Mouse (Mus musculus) lung, postnatal 0 days (tissue): Measurements from ENCODE around the gene 5730522E02Rik. TPM values are rescaled to one million over a fixed set of nuclear protein-coding genes. Genes with fewer than 3 reads are reported as not detected.

Experiments used
- ATAC-seq: fragments of 200-750 bp; cut with Nextera tagmentation; 2 replicates; pipeline ENCODE4 v1.8.0; 2017; ENCODE audit warnings: moderate library complexity
- DNase-seq: peaks from one replicate; pipeline ENCODE4 v3.0.0-alpha.2; 2016; ENCODE audit warnings: low spot score
- H3K27ac ChIP-seq: fragments of 300-500 bp; sonication (generic); 2 replicates; pipeline ENCODE4 v1.5.1; 2014; ENCODE audit warnings: antibody characterized with exemption, mild to moderate bottlenecking, low read length, mixed read lengths
- H3K27me3 ChIP-seq: fragments of 300-500 bp; sonication (generic); replicated peaks from 2 replicates; pipeline ENCODE4 v1.6.1; 2014; ENCODE audit warnings: low read length, mixed read lengths; ENCODE audit not compliant: insufficient read depth
- H3K36me3 ChIP-seq: fragments of 300-500 bp; sonication (generic); 2 replicates; pipeline ENCODE4 v1.6.1; 2014; ENCODE audit warnings: low read length, mixed read lengths; ENCODE audit not compliant: insufficient read depth
- H3K4me1 ChIP-seq: fragments of 300-500 bp; sonication (generic); 2 replicates; pipeline ENCODE4 v1.6.1; 2014; ENCODE audit warnings: antibody characterized with exemption, low read depth, low read length, mixed read lengths; ENCODE audit not compliant: insufficient read depth
- H3K4me2 ChIP-seq: fragments of 300-500 bp; sonication (generic); replicated peaks from 2 replicates; pipeline ENCODE4 v1.6.1; 2014; ENCODE audit warnings: low read depth, mild to moderate bottlenecking, low read length, moderate library complexity, mixed read lengths
- H3K4me3 ChIP-seq: fragments of 300-500 bp; sonication (generic); 2 replicates; pipeline ENCODE4 v1.5.1; 2014; ENCODE audit warnings: low read depth, low read length
- H3K9ac ChIP-seq: fragments of 300-500 bp; sonication (generic); replicated peaks from 2 replicates; pipeline ENCODE4 v1.6.1; 2014; ENCODE audit warnings: low read depth, mild to moderate bottlenecking
- H3K9me3 ChIP-seq: fragments of 300-500 bp; sonication (generic); 2 replicates; pipeline ENCODE4 v1.6.1; 2016; ENCODE audit warnings: low read length, mixed read lengths
- CTCF ChIP-seq: IDR thresholded peaks from 2 replicates; pipeline ENCODE4 v1.5.1; 2016; ENCODE audit warnings: antibody characterized with exemption, mild to moderate bottlenecking
- EP300 ChIP-seq: IDR thresholded peaks from 2 replicates; pipeline ENCODE4 v1.6.1; 2016; ENCODE audit warnings: antibody characterized with exemption, mild to moderate bottlenecking, control low read depth
- WGBS: fragments of 180-500 bp; shearing (Covaris S2); extraction: QIAGEN DNeasy Blood & Tissue Kit; methylation state at CpG from one replicate; pipeline ENCODE4 v1.1.7; 2014; 5-methylcytosine and 5-hydroxymethylcytosine counted together
- polyA plus RNA-seq: library from polyadenylated mRNA; unstranded; fragments of >200 nt; fragmentation: Nextera tagmentation; extraction: Ambion mirVana; gene quantifications from 2 replicates; pipeline ENCODE4 v1.2.1, GENCODE M21; 2015

Gene 5730522E02Rik
- polyA plus RNA-seq, 1 experiment from 2014 or later, result 0.42 TPM

GRCm38 (mm10) chr11:26138013-26138412 is 72.5 kb downstream of the 5730522E02Rik start:
- Histone ChIP-seq H3K4me3 (no peak overlapping the region), H3K27ac (no peak overlapping the region), H3K4me2 (no peak overlapping the region), H3K27me3 (no peaks in the 10 kb centered on the region), H3K9ac (no peak overlapping the region), H3K9me3 (no peaks in the 10 kb centered on the region), H3K36me3 (no peaks in the 10 kb centered on the region), H3K4me1 (no peaks in the 10 kb centered on the region)
- DNase-seq (no peak), ATAC-seq (no peak)
- no peak for TF ChIP-seq CTCF
- TF ChIP-seq EP300, result no peak
- WGBS, result 70% methylated on average over 1 of the region's 1 CpGs

- Histone ChIP-seq H3K4me3 (no peak overlapping the region), H3K9ac (no peak overlapping the region), H3K27ac (no peak overlapping the region), H3K4me2 (no peak overlapping the region), H3K36me3 (no peaks in the 10 kb centered on the region), H3K27me3 (no peaks in the 10 kb centered on the region), H3K4me1 (no peaks in the 10 kb centered on the region), H3K9me3 (no peaks in the 10 kb centered on the region)
- 33% methylated on average over 11 of the region's 11 CpGs for WGBS
- ATAC-seq (no peak), DNase-seq (no peak)
- no peak for TF ChIP-seq EP300
- TF ChIP-seq CTCF, result no peak
Observed at GRCm38 (mm10) chr11:26130911-26131310, 79.7 kb downstream of the 5730522E02Rik start.

- no peak overlapping the region for H3K9ac ChIP-seq
- H3K36me3 ChIP-seq, result no peaks in the 10 kb centered on the region
- no peak overlapping the region for H3K4me2 ChIP-seq
- 57% methylated on average over 2 of the region's 2 CpGs for WGBS
- H3K4me1 ChIP-seq, result no peaks in the 10 kb centered on the region
- H3K4me3 ChIP-seq, result no peak overlapping the region
- H3K9me3 ChIP-seq, result no peaks in the 10 kb centered on the region
- H3K27ac ChIP-seq, result no peak overlapping the region
- TF ChIP-seq EP300, result no peak
- TF ChIP-seq CTCF, result no peak
- H3K27me3 ChIP-seq, result no peaks in the 10 kb centered on the region
- ATAC-seq, result no peak
- DNase-seq, result no peak
Observed at GRCm38 (mm10) chr11:26129054-26129453, 81.5 kb downstream of the 5730522E02Rik start.

GRCm38 (mm10) chr11:26128385-26128784 is 82.2 kb downstream of the 5730522E02Rik start:
- peak; percentile 15 for DNase-seq
- no peak overlapping the region for H3K27ac ChIP-seq
- no peak for TF ChIP-seq CTCF
- TF ChIP-seq EP300, result no peak
- H3K4me1 ChIP-seq, result no peaks in the 10 kb centered on the region
- ATAC-seq, result no peak
- H3K9me3 ChIP-seq, result no peaks in the 10 kb centered on the region
- WGBS, result 41% methylated on average over 2 of the region's 2 CpGs
- H3K4me3 ChIP-seq, result no peak overlapping the region
- no peaks in the 10 kb centered on the region for H3K36me3 ChIP-seq
- no peaks in the 10 kb centered on the region for H3K27me3 ChIP-seq
- no peak overlapping the region for H3K9ac ChIP-seq
- H3K4me2 ChIP-seq, result no peak overlapping the region

- Histone ChIP-seq H3K9ac (no peak overlapping the region), H3K27ac (no peak overlapping the region), H3K36me3 (no peaks in the 10 kb centered on the region), H3K4me3 (no peak overlapping the region), H3K9me3 (no peaks in the 10 kb centered on the region), H3K27me3 (no peaks in the 10 kb centered on the region), H3K4me2 (no peak overlapping the region), H3K4me1 (no peaks in the 10 kb centered on the region)
- DNase-seq, result no peak
- peak; percentile 14; the same call in 1 of the 2 replicates for TF ChIP-seq CTCF
- TF ChIP-seq EP300, result no peak
- ATAC-seq, result no peak
Observed at GRCm38 (mm10) chr11:26125923-26126322, 84.6 kb downstream of the 5730522E02Rik start.

GRCm38 (mm10) chr11:26120781-26121557 is 89.6 kb downstream of the 5730522E02Rik start:
- Histone ChIP-seq H3K9ac (no peak overlapping the region), H3K27me3 (no peaks in the 10 kb centered on the region), H3K9me3 (no peaks in the 10 kb centered on the region), H3K4me3 (no peak overlapping the region), H3K4me1 (no peaks in the 10 kb centered on the region), H3K4me2 (no peak overlapping the region), H3K36me3 (no peaks in the 10 kb centered on the region), H3K27ac (no peak overlapping the region)
- DNase-seq (no peak), ATAC-seq (no peak)
- TF ChIP-seq EP300, result no peak
- no peak for TF ChIP-seq CTCF
- WGBS, result 71% methylated on average over 8 of the region's 8 CpGs
